Mouse (Mus musculus): ENCODE data around the gene Cox19.

Gene Cox19

GRCm38 (mm10) chr5:139381586-139382513 lies 30.6 kb upstream of the Cox19 start:
- DNase-seq (ENCODE audit: low spot score): no peak

- peak; percentile 91 for DNase-seq (ENCODE audit: low spot score)
Observed at GRCm38 (mm10) chr5:139380385-139381248, 29.4 kb upstream of the Cox19 start.

GRCm38 (mm10) chr5:139379771-139380384 lies 28.7 kb upstream of the Cox19 start:
- no peak for DNase-seq (ENCODE audit: low spot score)

- DNase-seq (ENCODE audit: low spot score): no peak
Observed at GRCm38 (mm10) chr5:139378986-139379629, 27.9 kb upstream of the Cox19 start.

- no peak for DNase-seq (ENCODE audit: low spot score)
Observed at GRCm38 (mm10) chr5:139378271-139378556, 27.0 kb upstream of the Cox19 start.

- DNase-seq (ENCODE audit: low spot score): peak; percentile 62
Observed at GRCm38 (mm10) chr5:139377468-139378270, 26.5 kb upstream of the Cox19 start, which contains the start of gene Gpr146. TSS of gene Gpr146 (plus strand) at chr5:139377697.

- no peak for DNase-seq (ENCODE audit: low spot score)
Observed at GRCm38 (mm10) chr5:139374841-139375240, 23.6 kb upstream of the Cox19 start.

- DNase-seq (ENCODE audit: low spot score): no peak
Observed at GRCm38 (mm10) chr5:139373889-139374444, 22.7 kb upstream of the Cox19 start.

- DNase-seq (ENCODE audit: low spot score): no peak
Observed at GRCm38 (mm10) chr5:139373126-139373525, 21.9 kb upstream of the Cox19 start.

GRCm38 (mm10) chr5:139371631-139372401 lies 20.6 kb upstream of the Cox19 start:
- peak; percentile 91 for DNase-seq (ENCODE audit: low spot score)

- no peak for DNase-seq (ENCODE audit: low spot score)
Observed at GRCm38 (mm10) chr5:139371118-139371517, 19.9 kb upstream of the Cox19 start.

GRCm38 (mm10) chr5:139370336-139370735 lies 19.1 kb upstream of the Cox19 start:
- DNase-seq (ENCODE audit: low spot score): no peak

GRCm38 (mm10) chr5:139368638-139369320 lies 17.6 kb upstream of the Cox19 start:
- no peak for DNase-seq (ENCODE audit: low spot score)

GRCm38 (mm10) chr5:139367884-139368458 lies 16.8 kb upstream of the Cox19 start:
- DNase-seq (ENCODE audit: low spot score): no peak

GRCm38 (mm10) chr5:139366484-139366883 lies 15.3 kb upstream of the Cox19 start:
- DNase-seq (ENCODE audit: low spot score): no peak

GRCm38 (mm10) chr5:139365827-139366226 lies 14.6 kb upstream of the Cox19 start:
- DNase-seq (ENCODE audit: low spot score): no peak

GRCm38 (mm10) chr5:139364911-139365571 lies 13.8 kb upstream of the Cox19 start:
- DNase-seq (ENCODE audit: low spot score): no peak

- peak; percentile 93 for DNase-seq (ENCODE audit: low spot score)
Observed at GRCm38 (mm10) chr5:139364260-139364910, 13.2 kb upstream of the Cox19 start.

Data from layer of hippocampus, adult 11-12 months (tissue).